Mouse (Mus musculus) midbrain, postnatal 0 days (tissue): ENCODE measurements at regions not wholly inside any gene's neighbourhood (a gene's known extent, or its start where the extent isn't known, plus 50 kb on each side); places are given as distances from the start of the nearest gene placed in this dataset.

Source experiments
- ATAC-seq: fragments of 200-750 bp; cut with Nextera tagmentation; 2 replicates; pipeline ENCODE4 v1.8.0; 2017; ENCODE audit warnings: moderate number of reproducible peaks, mild to moderate bottlenecking, moderate TSS enrichment, moderate library complexity; ENCODE audit not compliant: low FRiP score
- DNase-seq: peaks from one replicate; pipeline ENCODE4 v3.0.0-alpha.2; 2015; ENCODE audit warnings: low spot score
- H3K27ac ChIP-seq: fragments of 300-500 bp; sonication (generic); 2 replicates; pipeline ENCODE4 v1.5.1; 2014; ENCODE audit warnings: low read depth, mild to moderate bottlenecking, low read length, mixed read lengths
- H3K27me3 ChIP-seq: fragments of 300-500 bp; sonication (generic); 2 replicates; pipeline ENCODE4 v1.6.1; 2014; ENCODE audit warnings: low read length, control low read depth, mixed read lengths; ENCODE audit not compliant: insufficient read depth
- H3K36me3 ChIP-seq: fragments of 300-500 bp; sonication (generic); 2 replicates; pipeline ENCODE4 v1.6.1; 2014; ENCODE audit warnings: low read length, control low read depth, mixed read lengths; ENCODE audit not compliant: insufficient read depth
- H3K4me1 ChIP-seq: fragments of 300-500 bp; sonication (generic); 2 replicates; pipeline ENCODE4 v1.6.1; 2014; ENCODE audit warnings: mild to moderate bottlenecking, control low read depth, antibody characterized with exemption, low read length, mixed read lengths; ENCODE audit not compliant: insufficient read depth
- H3K4me2 ChIP-seq: fragments of 300-500 bp; sonication (generic); 2 replicates; pipeline ENCODE4 v1.6.1; 2014; ENCODE audit warnings: low read depth, mild to moderate bottlenecking, low read length, mixed read lengths; ENCODE audit not compliant: poor library complexity, severe bottlenecking
- H3K4me3 ChIP-seq: fragments of 300-500 bp; sonication (generic); 2 replicates; pipeline ENCODE4 v1.5.1; 2014; ENCODE audit warnings: low read depth, mild to moderate bottlenecking, low read length, moderate library complexity
- H3K9ac ChIP-seq: fragments of 300-500 bp; sonication (generic); replicated peaks from 2 replicates; pipeline ENCODE4 v1.6.1; 2014; ENCODE audit warnings: mild to moderate bottlenecking, low read length, moderate library complexity, mixed read lengths; ENCODE audit not compliant: poor library complexity, severe bottlenecking
- H3K9me3 ChIP-seq: fragments of 300-500 bp; sonication (generic); 2 replicates; pipeline ENCODE4 v1.6.1; 2016; ENCODE audit warnings: low read length, control low read depth
- CTCF ChIP-seq: IDR thresholded peaks from 2 replicates; pipeline ENCODE4 v1.5.1; 2016; ENCODE audit warnings: antibody characterized with exemption, mild to moderate bottlenecking
- whole genome bisulfite sequencing: fragments of 180-500 bp; shearing (Covaris S2); extraction: QIAGEN DNeasy Blood & Tissue Kit; methylation state at CpG from one replicate; pipeline ENCODE4 v1.1.7; 2014; 5-methylcytosine and 5-hydroxymethylcytosine counted together

GRCm38 (mm10) chr19:49741239-49741638 is 937.2 kb downstream of the Sorcs1 start:
- no peak overlapping the region for H3K4me2 ChIP-seq
- no peak for ATAC-seq
- no peaks in the 10 kb centered on the region for H3K9me3 ChIP-seq
- no peaks in the 10 kb centered on the region for H3K36me3 ChIP-seq
- peak; percentile 73 for TF ChIP-seq CTCF
- WGBS, result 58% methylated on average over 6 of the region's 6 CpGs
- no peak overlapping the region for H3K9ac ChIP-seq
- peak; percentile 73 for DNase-seq
- H3K4me3 ChIP-seq, result no peak overlapping the region
- no peaks in the 10 kb centered on the region for H3K27me3 ChIP-seq
- peaks cover 5% of the 10 kb centered on the region; the same call in 1 of the 2 replicates for H3K4me1 ChIP-seq
- no peak overlapping the region for H3K27ac ChIP-seq

- no peak for DNase-seq
- H3K9ac ChIP-seq, result no peak overlapping the region
- ATAC-seq, result no peak
Measured at GRCm38 (mm10) chr19:49739483-49740175, 938.8 kb downstream of the Sorcs1 start.

GRCm38 (mm10) chr19:49697659-49698058 is 980.8 kb downstream of the Sorcs1 start:
- H3K27ac ChIP-seq, result no peak overlapping the region
- no peak for TF ChIP-seq CTCF
- H3K27me3 ChIP-seq, result no peaks in the 10 kb centered on the region
- 61% methylated on average over 1 of the region's 1 CpGs for WGBS
- no peak overlapping the region for H3K4me3 ChIP-seq
- H3K4me1 ChIP-seq, result no peaks in the 10 kb centered on the region
- no peak overlapping the region for H3K9ac ChIP-seq
- ATAC-seq, result no peak
- no peaks in the 10 kb centered on the region for H3K9me3 ChIP-seq
- H3K4me2 ChIP-seq, result no peak overlapping the region
- H3K36me3 ChIP-seq, result no peaks in the 10 kb centered on the region
- peak; percentile 44 for DNase-seq

More at GRCm38 (mm10) chr19:49739483-49740175, 938.8 kb downstream of the Sorcs1 start:
- peak overlapping the region; percentile 3; the same call in 1 of the 2 replicates for H3K4me2 ChIP-seq
- no peaks in the 10 kb centered on the region for H3K9me3 ChIP-seq
- H3K27me3 ChIP-seq, result no peaks in the 10 kb centered on the region
- H3K4me3 ChIP-seq, result no peak overlapping the region
- no peak overlapping the region for H3K27ac ChIP-seq
- H3K36me3 ChIP-seq, result no peaks in the 10 kb centered on the region
- 22% methylated on average over 13 of the region's 13 CpGs for WGBS
- no peak for TF ChIP-seq CTCF
- H3K4me1 ChIP-seq, result peaks cover 5% of the 10 kb centered on the region; the same call in 1 of the 2 replicates

- no peak for TF ChIP-seq CTCF
- no peak for ATAC-seq
- H3K4me3 ChIP-seq, result no peak overlapping the region
Measured at GRCm38 (mm10) chr19:49685588-49686281, 992.7 kb downstream of the Sorcs1 start.

GRCm38 (mm10) chr19:49681204-49681603 is 997.2 kb downstream of the Sorcs1 start:
- no peak overlapping the region for H3K4me3 ChIP-seq
- H3K27me3 ChIP-seq, result no peaks in the 10 kb centered on the region
- no peak overlapping the region for H3K9ac ChIP-seq
- ATAC-seq (no peak), DNase-seq (no peak)
- H3K4me1 ChIP-seq, result no peaks in the 10 kb centered on the region
- no peak overlapping the region for H3K4me2 ChIP-seq
- WGBS, result 53% methylated on average over 3 of the region's 3 CpGs
- H3K36me3 ChIP-seq, result no peaks in the 10 kb centered on the region
- no peak overlapping the region for H3K27ac ChIP-seq
- peaks cover 11% of the 10 kb centered on the region; the same call in 1 of the 2 replicates for H3K9me3 ChIP-seq
- TF ChIP-seq CTCF, result no peak

More at GRCm38 (mm10) chr19:49685588-49686281, 992.7 kb downstream of the Sorcs1 start:
- DNase-seq, result no peak
- Histone ChIP-seq H3K4me2 (no peak overlapping the region), H3K4me1 (no peaks in the 10 kb centered on the region), H3K9ac (no peak overlapping the region), H3K27me3 (no peaks in the 10 kb centered on the region), H3K9me3 (peaks cover 11% of the 10 kb centered on the region; the same call in 1 of the 2 replicates), H3K36me3 (no peaks in the 10 kb centered on the region), H3K27ac (no peak overlapping the region)
- whole genome bisulfite sequencing, result 93% methylated on average over 13 of the region's 15 CpGs

GRCm38 (mm10) chr19:49680006-49680405 is 998.4 kb downstream of the Sorcs1 start:
- Histone ChIP-seq H3K4me1 (no peaks in the 10 kb centered on the region), H3K4me2 (no peak overlapping the region), H3K27me3 (no peaks in the 10 kb centered on the region), H3K9me3 (peaks cover 11% of the 10 kb centered on the region; the same call in 1 of the 2 replicates), H3K27ac (no peak overlapping the region), H3K4me3 (no peak overlapping the region), H3K36me3 (no peaks in the 10 kb centered on the region), H3K9ac (no peak overlapping the region)
- TF ChIP-seq CTCF, result no peak
- DNase-seq, result no peak
- 84% methylated on average over 3 of the region's 3 CpGs for WGBS
- ATAC-seq, result no peak
